Mouse (Mus musculus): Measurements from ENCODE around the gene Sbsn. TPM values are rescaled to one million over a fixed set of nuclear protein-coding genes. Genes with fewer than 3 reads are reported as not detected.
"Not testable (repeated sequence)": the region's sequence is repeated elsewhere in the genome, so short reads cannot be mapped to it uniquely, and the experiment has no call there.

The Sbsn gene
- polyA plus RNA-seq, 1 experiment: 14.6 TPM

DNA sequence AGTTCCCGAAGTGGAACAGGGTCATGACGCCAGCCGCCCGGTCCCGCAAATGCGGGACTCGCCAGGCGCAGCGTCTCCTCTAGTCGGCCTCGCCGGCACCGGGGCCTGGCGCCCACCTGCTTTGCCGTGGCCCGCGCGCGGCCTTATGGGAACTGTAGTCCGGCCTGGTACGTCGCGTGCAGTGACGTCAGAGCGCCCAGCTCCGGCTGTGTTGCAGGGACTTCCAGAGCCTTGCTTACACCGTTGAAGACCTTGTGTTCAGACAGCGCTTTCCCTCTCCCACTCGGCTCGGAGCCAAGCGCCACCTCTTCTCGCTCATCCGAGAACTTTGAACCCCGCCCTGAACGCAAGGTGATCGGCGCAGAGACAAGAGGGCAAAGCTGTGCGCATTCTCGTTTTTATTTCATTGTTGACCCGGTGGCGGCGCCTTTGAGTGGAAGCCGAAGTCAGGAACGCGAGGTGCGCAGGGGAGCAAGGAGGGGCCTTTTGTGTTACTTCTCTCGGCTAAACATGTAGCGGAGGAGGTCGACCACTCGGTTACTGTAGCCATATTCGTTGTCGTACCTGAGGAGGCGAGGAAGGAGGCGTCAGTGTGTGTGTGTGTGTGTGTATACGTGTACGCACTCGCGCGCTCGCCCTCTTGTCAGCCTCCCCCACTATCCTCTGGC is 21.7 kb upstream of the Sbsn start, which contains the start of gene Tmem147:
TSS of gene Tmem147 (minus strand) at position 145 of the 668 bp plus-strand sequence.
- Histone ChIP-seq H3K27ac (ENCODE audit: insufficient read depth, low read length) (peak within 1 kb of the TSS; percentile 52), H3K4me1 (ENCODE audit: control insufficient read depth, insufficient read depth, low read length) (no peaks in the 10 kb centered on the region), H3K9me3 (replicated peaks; ENCODE audit: control insufficient read depth, insufficient read depth, low read length, poor library complexity, severe bottlenecking) (no peaks in the 10 kb centered on the region), H3K27me3 (ENCODE audit: control insufficient read depth, insufficient read depth, low read length, poor library complexity, severe bottlenecking) (no peaks in the 10 kb centered on the region), H3K36me3 (ENCODE audit: control insufficient read depth, insufficient read depth, low read length, poor library complexity, severe bottlenecking) (no peaks in the 10 kb centered on the region), H3K4me3 (ENCODE audit: low read depth, low read length) (peak within 1 kb of the TSS; percentile 83), H3K9ac (ENCODE audit: low read depth, poor library complexity, severe bottlenecking) (peak within 1 kb of the TSS; percentile 71)
- TF ChIP-seq POLR2A (IDR thresholded peaks at IDR 0.05; ENCODE audit: insufficient read depth, low read length) (peak; percentile 49), EP300 (IDR thresholded peaks at IDR 0.05; ENCODE audit: insufficient read depth, low read depth, low read length) (0 out of 2 replicates have a peak, but pooled peaks have one; percentile 4), CTCF (IDR thresholded peaks at IDR 0.05; ENCODE audit: low read depth, low read length) (peak; percentile 8)

DNA sequence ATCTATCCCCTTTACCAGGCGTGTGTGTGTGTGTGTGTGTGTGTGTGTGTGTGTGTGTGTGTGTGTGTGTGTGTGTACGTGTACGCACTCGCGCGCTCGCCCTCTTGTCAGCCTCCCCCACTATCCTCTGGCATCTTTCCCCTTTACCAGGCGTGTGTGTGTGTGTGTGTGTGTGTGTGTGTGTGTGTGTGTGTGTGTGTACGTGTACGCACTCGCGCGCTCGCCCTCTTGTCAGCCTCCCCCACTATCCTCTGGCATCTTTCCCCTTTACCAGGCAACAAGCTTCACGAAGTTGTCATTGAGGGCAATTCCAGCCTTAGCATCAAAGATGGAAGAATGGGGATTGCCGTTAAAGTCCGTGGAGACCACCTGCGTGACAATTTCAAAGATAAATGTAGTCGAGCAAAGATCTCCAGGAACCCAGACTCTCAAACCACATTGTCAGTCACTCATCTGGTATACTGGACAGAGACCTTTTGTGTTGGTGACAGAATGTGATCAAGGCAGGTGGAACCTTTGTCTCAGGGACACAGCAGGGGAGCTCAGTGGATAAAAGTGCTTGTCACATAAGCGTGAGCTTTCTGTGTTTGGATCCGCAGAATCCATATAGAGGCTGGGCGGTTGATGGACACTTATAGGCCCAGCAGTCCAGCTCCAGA is 21.1 kb upstream of the Sbsn start:
- H3K9me3 ChIP-seq (replicated peaks; ENCODE audit: control insufficient read depth, insufficient read depth, low read length, poor library complexity, severe bottlenecking); H3K36me3 ChIP-seq (ENCODE audit: control insufficient read depth, insufficient read depth, low read length, poor library complexity, severe bottlenecking); H3K4me1 ChIP-seq (ENCODE audit: control insufficient read depth, insufficient read depth, low read length); H3K27me3 ChIP-seq (ENCODE audit: control insufficient read depth, insufficient read depth, low read length, poor library complexity, severe bottlenecking): not testable (repeated sequence)
- Histone ChIP-seq H3K9ac (ENCODE audit: low read depth, poor library complexity, severe bottlenecking) (peak overlapping the region; percentile 71), H3K4me3 (ENCODE audit: low read depth, low read length) (peak overlapping the region; percentile 83), H3K27ac (ENCODE audit: insufficient read depth, low read length) (peak overlapping the region; percentile 52)

DNA sequence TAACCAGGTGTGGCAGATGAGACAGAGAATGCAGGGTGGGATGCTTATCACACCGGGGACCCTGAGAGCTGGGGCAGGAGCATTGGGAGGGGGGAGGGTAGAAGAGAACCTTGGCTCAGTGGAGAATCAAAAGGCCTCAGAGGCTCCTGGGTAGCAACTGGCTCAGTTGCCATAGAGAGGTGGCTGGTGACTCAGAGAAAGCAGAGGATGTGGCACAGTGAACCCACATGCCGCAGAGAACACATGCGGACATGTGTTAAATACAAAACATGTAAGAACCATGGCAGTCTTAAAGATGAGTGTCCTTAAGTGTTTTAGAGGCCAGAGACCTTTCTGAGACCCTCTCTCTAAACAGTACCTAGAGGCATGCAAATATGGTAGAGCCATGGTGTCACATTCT is 15.1 kb upstream of the Sbsn start:
- Histone ChIP-seq H3K27ac (ENCODE audit: insufficient read depth, low read length) (no peak overlapping the region), H3K4me1 (ENCODE audit: control insufficient read depth, insufficient read depth, low read length) (no peaks in the 10 kb centered on the region), H3K4me3 (ENCODE audit: low read depth, low read length) (no peak overlapping the region), H3K36me3 (ENCODE audit: control insufficient read depth, insufficient read depth, low read length, poor library complexity, severe bottlenecking) (no peaks in the 10 kb centered on the region), H3K9me3 (replicated peaks; ENCODE audit: control insufficient read depth, insufficient read depth, low read length, poor library complexity, severe bottlenecking) (no peaks in the 10 kb centered on the region), H3K27me3 (ENCODE audit: control insufficient read depth, insufficient read depth, low read length, poor library complexity, severe bottlenecking) (no peaks in the 10 kb centered on the region), H3K9ac (ENCODE audit: low read depth, poor library complexity, severe bottlenecking) (no peak overlapping the region)
- no peak for TF ChIP-seq EP300 (IDR thresholded peaks at IDR 0.05; ENCODE audit: insufficient read depth, low read depth, low read length)

DNA sequence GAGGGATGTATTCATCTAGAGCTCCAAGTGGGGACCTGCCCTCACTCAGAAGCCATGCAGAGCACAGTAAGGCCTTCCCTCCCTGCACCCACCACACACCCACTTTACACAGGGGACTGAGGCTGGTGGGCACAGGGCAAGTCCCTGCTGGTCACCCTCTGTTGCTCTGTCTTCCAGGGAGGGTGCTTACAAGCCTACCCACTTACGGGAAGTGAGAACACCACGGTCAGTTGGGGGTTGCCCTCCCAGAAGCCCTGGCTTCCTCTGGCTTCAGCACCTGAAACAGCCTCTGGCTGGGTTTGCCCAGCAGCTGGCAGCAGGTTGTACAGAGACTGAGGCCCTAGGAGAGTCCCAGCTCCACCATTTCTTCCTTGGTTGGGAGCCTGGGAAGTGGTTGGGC is 8.7 kb upstream of the Sbsn start:
- H3K9me3 ChIP-seq (replicated peaks; ENCODE audit: control insufficient read depth, insufficient read depth, low read length, poor library complexity, severe bottlenecking); H3K36me3 ChIP-seq (ENCODE audit: control insufficient read depth, insufficient read depth, low read length, poor library complexity, severe bottlenecking); H3K9ac ChIP-seq (ENCODE audit: low read depth, poor library complexity, severe bottlenecking); H3K27ac ChIP-seq (ENCODE audit: insufficient read depth, low read length); H3K27me3 ChIP-seq (ENCODE audit: control insufficient read depth, insufficient read depth, low read length, poor library complexity, severe bottlenecking); H3K4me3 ChIP-seq (ENCODE audit: low read depth, low read length); H3K4me1 ChIP-seq (ENCODE audit: control insufficient read depth, insufficient read depth, low read length): not testable (repeated sequence)

DNA sequence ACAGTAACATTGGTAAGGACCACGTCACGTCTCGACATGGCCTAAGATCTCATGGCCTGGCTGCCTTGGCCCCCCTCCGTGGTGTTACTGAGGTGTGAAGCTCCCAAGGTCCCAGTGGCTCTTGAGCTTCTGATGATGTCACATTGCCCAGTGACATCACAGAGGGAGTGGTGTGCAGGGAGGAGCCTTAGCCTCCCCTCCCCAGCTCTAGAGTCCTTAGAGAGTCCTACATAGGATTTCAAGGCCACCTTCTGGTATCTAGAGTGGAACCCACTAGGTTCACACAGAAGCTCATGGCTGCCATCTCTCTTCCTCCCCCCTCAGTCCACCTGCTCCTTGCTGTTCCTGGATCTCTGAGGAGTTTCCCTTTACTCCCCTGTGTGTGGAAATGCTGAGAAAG is 7.7 kb upstream of the Sbsn start, which contains the start of gene Gapdhs:
TSS of gene Gapdhs (minus strand) at position 65 of the 400 bp plus-strand sequence.
- not testable (repeated sequence) for H3K9ac ChIP-seq (ENCODE audit: low read depth, poor library complexity, severe bottlenecking); H3K4me3 ChIP-seq (ENCODE audit: low read depth, low read length); H3K4me1 ChIP-seq (ENCODE audit: control insufficient read depth, insufficient read depth, low read length); H3K27me3 ChIP-seq (ENCODE audit: control insufficient read depth, insufficient read depth, low read length, poor library complexity, severe bottlenecking); H3K27ac ChIP-seq (ENCODE audit: insufficient read depth, low read length); H3K9me3 ChIP-seq (replicated peaks; ENCODE audit: control insufficient read depth, insufficient read depth, low read length, poor library complexity, severe bottlenecking); H3K36me3 ChIP-seq (ENCODE audit: control insufficient read depth, insufficient read depth, low read length, poor library complexity, severe bottlenecking)

DNA sequence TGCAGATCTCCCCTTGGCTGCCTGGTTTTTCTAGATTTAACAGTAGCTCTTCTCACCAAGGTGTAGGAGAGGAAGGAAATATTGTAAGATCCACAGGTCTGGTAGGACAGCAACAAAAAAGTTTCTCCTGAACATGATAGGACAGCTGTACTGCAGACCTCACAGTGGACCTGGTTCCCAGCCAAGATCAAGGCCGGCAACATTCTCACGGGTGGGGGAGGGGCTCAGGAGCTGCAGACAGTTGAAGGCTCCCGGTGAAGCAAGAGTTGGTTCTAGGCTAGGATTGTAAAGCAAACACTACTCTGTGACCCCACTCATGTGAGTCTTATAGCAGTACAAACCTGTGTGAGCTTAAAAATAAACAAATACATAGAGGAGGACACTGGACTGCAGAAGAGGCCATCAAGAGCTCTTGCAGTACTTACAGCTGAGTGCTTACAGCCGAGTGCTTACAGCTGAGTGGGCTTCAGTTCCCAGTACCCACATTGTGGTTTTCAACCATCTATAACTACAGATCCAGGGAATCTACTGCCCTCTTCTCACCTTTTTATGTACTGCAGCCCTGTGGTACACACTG is 7.2 kb upstream of the Sbsn start:
- Histone ChIP-seq H3K9ac (ENCODE audit: low read depth, poor library complexity, severe bottlenecking) (no peak overlapping the region), H3K36me3 (ENCODE audit: control insufficient read depth, insufficient read depth, low read length, poor library complexity, severe bottlenecking) (no peaks in the 10 kb centered on the region), H3K4me3 (ENCODE audit: low read depth, low read length) (no peak overlapping the region), H3K27me3 (ENCODE audit: control insufficient read depth, insufficient read depth, low read length, poor library complexity, severe bottlenecking) (no peaks in the 10 kb centered on the region), H3K27ac (ENCODE audit: insufficient read depth, low read length) (no peak overlapping the region), H3K4me1 (ENCODE audit: control insufficient read depth, insufficient read depth, low read length) (peaks cover 2% of the 10 kb centered on the region), H3K9me3 (replicated peaks; ENCODE audit: control insufficient read depth, insufficient read depth, low read length, poor library complexity, severe bottlenecking) (no peaks in the 10 kb centered on the region)
- no peak for TF ChIP-seq POLR2A (IDR thresholded peaks at IDR 0.05; ENCODE audit: insufficient read depth, low read length)
